Mouse (Mus musculus): ENCODE measurements around the gene Zbtb24.

DNA sequence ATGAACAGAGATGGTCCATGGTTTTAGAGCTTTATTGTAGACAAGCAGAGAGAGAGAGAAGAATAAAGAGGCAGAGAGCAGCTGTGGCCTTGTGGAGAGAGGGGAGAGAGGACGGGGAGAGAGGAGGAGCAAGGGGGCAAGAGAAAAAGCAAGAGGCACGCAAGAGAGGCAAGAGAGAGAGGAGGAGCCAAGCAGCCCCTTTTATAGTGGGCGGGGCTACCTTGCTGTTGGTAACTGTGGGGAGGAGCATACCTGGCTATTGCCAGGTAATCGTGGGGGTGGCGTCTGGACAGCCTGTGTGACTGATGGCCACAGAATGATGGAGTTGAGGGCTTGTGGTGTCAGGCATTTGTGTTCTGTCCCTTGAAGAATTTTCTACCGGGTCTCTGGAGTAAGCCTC, 23.8 kb upstream of the Zbtb24 start:
- no peak for TF ChIP-seq CTCF (IDR thresholded peaks at IDR 0.05; ENCODE audit: control insufficient read depth, insufficient read depth, insufficient replicate concordance, low read depth, low read length)
- no peak for TF ChIP-seq POLR2A (IDR thresholded peaks at IDR 0.05; ENCODE audit: control insufficient read depth, low read depth, low read length)

All from testis, adult 2 months (tissue).